Mouse (Mus musculus) embryonic fibroblast, embryonic 13.5 days (primary cell): ENCODE results near the gene Gtpbp4. TPM values are rescaled to one million over a fixed set of nuclear protein-coding genes. Genes with fewer than 3 reads are reported as not detected.
"Not testable (repeated sequence)": the region's sequence is repeated elsewhere in the genome, so short reads cannot be mapped to it uniquely, and the experiment has no call there.

ENCODE experiments used
- H3K27ac ChIP-seq: 2 replicates; pipeline ENCODE4 v1.5.1; 2012; ENCODE audit warnings: low read length, control low read depth, inconsistent platforms; ENCODE audit not compliant: insufficient read depth
- H3K4me1 ChIP-seq: 2 replicates; pipeline ENCODE4 v1.6.1; 2011; ENCODE audit warnings: low read length; ENCODE audit not compliant: control insufficient read depth, insufficient read depth
- H3K4me3 ChIP-seq: 2 replicates; pipeline ENCODE4 v1.5.1; 2011; ENCODE audit warnings: mild to moderate bottlenecking, control low read depth, low read length; ENCODE audit not compliant: insufficient read depth
- CTCF ChIP-seq: IDR thresholded peaks from 2 replicates; pipeline ENCODE4 v1.5.1; 2011; ENCODE audit warnings: mild to moderate bottlenecking, control low read depth, low read length, moderate library complexity, borderline replicate concordance; ENCODE audit not compliant: insufficient read depth
- POLR2A ChIP-seq: IDR thresholded peaks from 2 replicates; pipeline ENCODE4 v1.6.1; 2011; ENCODE audit warnings: low read depth, mild to moderate bottlenecking, control low read depth, low read length, moderate library complexity
- polyA plus RNA-seq: library from polyadenylated mRNA; stranded (reverse); fragments of >200 nt; gene quantifications from 2 replicates; pipeline ENCODE4 v1.2.4, GENCODE M21; 2011; ENCODE audit warnings: low read depth; ENCODE audit not compliant: missing spikeins, insufficient read length

Gene Gtpbp4
- polyA plus RNA-seq, 1 experiment, result 61.8 TPM

DNA sequence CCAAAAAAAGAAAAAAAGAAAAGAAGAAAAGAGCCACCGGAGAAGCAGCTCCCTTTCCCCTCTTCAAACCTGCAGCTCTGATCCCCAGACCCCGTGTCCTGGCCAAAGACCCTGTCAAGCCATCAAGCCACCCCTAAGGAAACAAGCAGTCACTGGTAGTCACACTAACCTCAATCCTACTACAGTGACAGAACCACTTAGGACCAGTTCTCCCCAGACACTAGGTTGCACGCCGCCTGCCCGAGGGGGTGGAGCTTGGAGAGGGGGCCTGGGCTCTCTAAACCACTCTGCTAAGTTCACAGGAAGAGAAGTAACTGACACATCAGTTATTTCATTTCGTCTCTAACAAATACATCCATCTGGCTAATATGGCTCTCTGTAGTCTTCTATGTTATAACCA, 3.7 kb downstream of the Gtpbp4 start:
- H3K4me3 ChIP-seq, result no peak overlapping the region
- H3K27ac ChIP-seq, result no peak overlapping the region
- TF ChIP-seq POLR2A, result no peak
- no peak for TF ChIP-seq CTCF
- no peaks in the 10 kb centered on the region for H3K4me1 ChIP-seq

DNA sequence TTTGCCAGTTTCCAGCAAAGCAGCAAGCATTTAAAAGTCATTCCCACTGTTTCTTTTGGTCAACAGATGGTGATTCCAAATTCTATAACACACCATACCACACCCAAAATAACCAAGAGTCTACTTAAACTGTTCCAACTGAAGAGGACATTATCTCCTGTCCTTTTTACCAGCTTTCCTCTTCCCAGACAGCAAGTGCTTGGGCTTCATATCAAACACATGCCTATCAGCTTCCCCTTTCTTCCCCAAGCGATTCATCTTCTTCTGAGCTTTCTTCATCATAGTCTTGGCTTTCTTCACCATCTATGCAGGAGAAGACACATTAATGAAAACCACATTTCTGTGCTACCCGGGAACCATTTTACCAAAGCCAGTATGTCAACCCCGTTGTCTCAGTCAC, 22.9 kb downstream of the Gtpbp4 start:
- no peak for TF ChIP-seq CTCF
- no peak for TF ChIP-seq POLR2A
- Histone ChIP-seq H3K27ac (no peak overlapping the region), H3K4me1 (no peaks in the 10 kb centered on the region), H3K4me3 (no peak overlapping the region)

DNA sequence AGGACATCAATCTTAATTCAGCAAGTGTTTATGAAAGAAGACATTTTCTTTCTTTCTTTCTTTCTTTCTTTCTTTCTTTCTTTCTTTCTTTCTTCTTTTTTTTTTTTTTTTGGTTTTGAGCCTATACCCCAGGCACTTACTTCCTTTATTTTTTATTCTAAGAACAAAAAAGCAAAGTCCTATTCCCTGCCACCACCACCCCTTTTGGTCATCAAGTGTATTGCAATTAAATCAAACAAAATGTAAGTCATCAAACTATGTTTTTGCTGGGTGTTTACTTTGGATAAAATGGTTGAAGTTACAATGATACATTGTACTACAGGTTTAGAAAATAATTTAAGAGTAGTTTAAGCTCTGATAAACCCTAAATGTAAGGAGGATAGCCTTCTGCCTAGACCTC, 23.5 kb downstream of the Gtpbp4 start:
- H3K4me1 ChIP-seq, result no peaks in the 10 kb centered on the region
- no peak overlapping the region for H3K4me3 ChIP-seq
- TF ChIP-seq CTCF, result no peak
- TF ChIP-seq POLR2A, result no peak
- H3K27ac ChIP-seq, result no peak overlapping the region

DNA sequence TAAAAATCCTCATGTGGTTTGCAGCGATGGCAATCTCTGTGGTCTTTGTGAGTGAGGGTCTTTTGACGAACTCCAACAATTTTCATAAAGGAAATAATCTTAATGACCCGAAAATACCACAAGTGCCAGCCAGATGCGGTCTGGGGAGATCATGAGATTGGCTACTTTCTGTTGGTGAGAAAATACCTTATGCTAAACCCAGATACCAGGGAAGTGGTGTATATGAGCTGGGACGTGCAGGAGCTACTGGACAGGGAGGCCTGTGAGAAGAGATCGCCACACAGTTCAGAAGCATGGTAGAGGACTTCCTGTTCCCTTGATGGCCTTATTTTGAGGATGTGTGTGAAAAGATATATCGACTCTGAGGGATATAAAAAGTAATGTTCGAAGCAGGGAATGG, 28.1 kb downstream of the Gtpbp4 start:
- H3K27ac ChIP-seq, result no peak overlapping the region
- H3K4me3 ChIP-seq, result no peak overlapping the region
- no peak for TF ChIP-seq CTCF
- no peak for TF ChIP-seq POLR2A
- no peaks in the 10 kb centered on the region for H3K4me1 ChIP-seq

DNA sequence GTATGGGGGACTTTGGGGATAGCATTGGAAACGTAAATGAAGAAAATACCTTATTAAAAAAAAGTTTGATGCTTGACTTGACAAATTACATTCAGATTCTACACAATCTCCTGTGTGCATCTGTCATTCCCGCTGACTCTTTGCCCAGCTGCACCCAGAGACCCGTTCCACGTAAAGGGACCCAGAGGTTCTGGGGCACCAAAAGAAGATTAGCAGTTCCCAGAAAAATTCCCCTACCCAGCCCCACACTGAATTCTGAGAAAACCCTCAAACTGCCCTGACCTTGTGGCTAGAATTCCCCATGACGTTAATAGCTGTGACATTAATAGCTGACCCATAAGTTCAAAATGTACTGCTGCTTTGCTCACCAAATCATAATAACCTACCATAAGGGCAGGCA, 30.7 kb downstream of the Gtpbp4 start:
- H3K27ac ChIP-seq, result no peak overlapping the region
- no peaks in the 10 kb centered on the region for H3K4me1 ChIP-seq
- no peak overlapping the region for H3K4me3 ChIP-seq
- TF ChIP-seq POLR2A (no peak), CTCF (no peak)

DNA sequence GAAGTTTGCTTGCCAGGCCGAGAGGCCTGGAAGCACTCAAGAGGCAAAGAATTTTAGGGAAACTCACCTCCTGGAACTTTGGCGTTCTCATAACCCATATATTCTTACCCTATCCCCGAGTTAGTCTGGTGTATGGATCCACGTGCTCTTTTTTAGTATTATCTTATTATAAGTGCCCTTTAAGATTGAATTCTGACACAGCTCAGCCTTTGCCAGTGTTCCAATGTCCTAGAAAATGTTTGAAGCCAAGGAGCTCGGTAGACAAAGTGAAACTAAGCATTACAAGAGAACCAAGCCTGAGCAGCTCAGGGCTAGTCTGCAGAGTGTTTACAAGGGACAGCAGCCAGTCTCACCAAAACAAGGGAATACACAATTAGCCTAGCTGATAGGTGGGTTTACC, 33.6 kb downstream of the Gtpbp4 start:
- H3K27ac ChIP-seq, H3K4me1 ChIP-seq, H3K4me3 ChIP-seq: not testable (repeated sequence)

DNA sequence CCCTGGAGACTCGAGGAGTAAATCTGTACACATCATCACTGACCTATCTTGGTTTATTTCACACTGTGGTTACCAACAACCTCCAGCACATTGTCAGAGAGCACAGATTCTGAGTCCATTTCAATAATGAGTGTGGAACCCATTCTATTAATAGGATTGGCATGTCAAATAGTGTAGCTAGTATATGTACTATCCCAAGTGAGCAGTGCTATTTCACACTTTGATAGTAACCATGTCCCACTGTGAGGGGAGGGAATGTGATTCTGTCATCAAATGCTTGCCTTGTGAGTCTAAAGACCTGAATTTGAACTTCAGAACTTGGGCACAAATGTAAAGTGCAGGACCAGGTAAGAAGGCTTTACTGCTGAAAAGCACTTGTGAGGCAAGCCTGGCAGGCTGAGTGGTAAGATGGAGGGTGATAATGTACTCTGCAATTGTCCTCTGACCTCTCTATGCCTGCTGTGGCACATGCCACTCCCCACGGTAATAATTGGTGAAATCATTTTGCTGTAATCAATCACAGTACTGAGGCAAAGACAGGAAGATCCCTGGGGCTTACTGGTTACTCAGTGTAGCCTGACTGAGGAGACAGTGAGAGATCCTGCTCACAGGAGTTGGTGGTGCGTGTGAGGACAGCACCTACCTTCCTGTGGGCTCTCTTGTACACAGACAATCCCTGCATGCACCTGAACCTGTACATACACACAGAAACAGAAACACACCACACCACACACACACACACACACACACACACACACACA, 34.6 kb downstream of the Gtpbp4 start:
- not testable (repeated sequence) for H3K4me1 ChIP-seq, H3K27ac ChIP-seq, H3K4me3 ChIP-seq

DNA sequence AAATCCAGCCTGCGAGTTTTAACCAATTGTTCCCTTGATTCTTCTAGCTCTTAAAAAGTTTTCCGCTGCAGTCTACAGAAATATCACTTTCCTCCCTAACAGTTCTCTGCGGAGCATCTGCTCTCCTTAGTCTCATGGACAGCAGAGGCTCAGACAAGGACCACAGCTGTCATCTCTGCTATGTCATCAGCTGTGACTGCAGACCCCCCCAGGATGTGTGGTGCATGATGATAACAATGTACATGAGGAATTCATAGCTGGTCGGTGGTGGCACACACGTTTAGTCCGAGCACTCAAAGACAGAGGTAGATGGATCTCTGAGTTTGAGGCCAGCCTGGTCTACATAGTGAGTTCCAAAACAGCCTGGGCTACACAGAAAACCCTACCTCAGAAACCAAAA, 36.3 kb downstream of the Gtpbp4 start:
- not testable (repeated sequence) for H3K27ac ChIP-seq, H3K4me3 ChIP-seq, H3K4me1 ChIP-seq

DNA sequence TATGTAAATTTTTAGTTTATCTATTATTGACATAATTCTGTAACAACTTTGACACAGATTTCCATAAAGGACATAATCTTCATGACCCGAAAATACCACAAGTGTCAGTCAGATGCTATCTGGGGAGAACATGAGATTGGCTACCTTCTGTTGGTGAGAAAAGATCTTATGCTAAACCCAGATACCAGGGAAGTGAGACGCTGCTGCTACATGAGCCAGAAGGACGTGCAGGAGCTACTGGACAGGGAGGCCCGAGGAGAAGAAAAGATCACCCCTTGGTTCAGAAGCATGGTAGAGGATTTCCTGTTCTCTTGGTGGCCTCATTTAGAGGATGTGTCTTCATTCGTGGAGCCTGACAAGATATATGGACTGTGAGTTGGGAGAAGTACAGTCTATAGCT, 36.8 kb downstream of the Gtpbp4 start:
- not testable (repeated sequence) for H3K27ac ChIP-seq, H3K4me3 ChIP-seq, H3K4me1 ChIP-seq

DNA sequence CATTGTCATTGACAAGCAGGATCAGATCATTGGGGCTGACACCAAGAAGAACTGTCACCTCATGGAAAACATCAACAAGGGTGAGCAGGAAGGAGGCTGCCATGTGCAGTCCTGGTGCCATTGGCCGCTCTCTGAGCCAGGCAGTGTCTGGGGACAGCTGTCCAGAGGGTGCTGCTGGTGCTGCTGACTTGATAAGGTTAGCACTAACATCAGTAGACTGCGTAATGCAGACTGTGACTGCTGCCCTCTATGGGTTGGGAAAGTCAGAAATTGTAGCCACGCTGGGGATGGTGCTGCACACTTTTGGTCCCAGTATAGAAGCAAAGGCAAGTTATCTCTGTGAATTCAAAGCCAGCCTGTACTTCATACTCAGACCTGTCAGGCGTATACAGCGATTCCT, 39.0 kb downstream of the Gtpbp4 start:
- not testable (repeated sequence) for H3K27ac ChIP-seq, H3K4me1 ChIP-seq, H3K4me3 ChIP-seq

DNA sequence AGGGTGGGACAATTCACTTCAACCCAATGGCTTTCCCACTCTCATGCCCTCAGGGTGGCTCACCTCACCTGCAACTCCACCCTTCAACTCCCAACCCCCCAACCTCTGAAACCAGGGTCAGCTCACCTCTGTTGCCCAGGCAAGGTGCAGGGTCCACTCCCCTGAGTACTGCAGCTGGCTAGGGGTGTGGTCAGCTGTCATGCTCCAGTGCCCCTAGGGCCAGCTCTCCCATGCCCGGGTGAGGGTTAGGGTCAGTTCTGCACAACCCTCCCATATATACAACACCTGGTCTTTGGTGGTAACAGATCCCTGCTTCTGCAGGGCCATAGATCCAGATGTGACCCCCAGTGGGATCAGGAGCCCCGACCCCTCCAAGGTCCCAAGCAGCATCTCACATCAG, 40.8 kb downstream of the Gtpbp4 start:
- not testable (repeated sequence) for H3K4me3 ChIP-seq, H3K27ac ChIP-seq, H3K4me1 ChIP-seq

DNA sequence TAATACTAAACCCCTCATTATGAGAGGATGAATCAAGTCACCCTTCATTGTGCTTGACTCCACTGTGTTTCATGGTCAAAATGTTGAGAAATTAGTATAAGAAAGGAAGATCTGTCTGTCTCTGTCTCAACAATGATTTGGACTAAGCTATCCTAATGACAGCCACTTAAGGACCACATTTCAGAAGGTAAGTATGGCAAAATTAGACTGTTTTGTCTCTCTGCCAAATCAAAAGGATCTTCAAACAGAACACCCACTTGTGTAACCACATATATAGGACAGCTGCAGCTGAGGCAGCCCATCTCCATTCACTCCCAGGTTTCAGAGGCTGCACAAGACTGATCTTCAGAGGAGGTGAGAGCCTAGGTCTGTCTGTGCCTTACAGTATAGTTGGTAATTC, 43.3 kb downstream of the Gtpbp4 start, which contains the start of gene Idi2:
Gene Idi2, plus strand, starts transcription at position 301 of the 400 bp plus-strand sequence.
- not testable (repeated sequence) for H3K27ac ChIP-seq, H3K4me3 ChIP-seq, H3K4me1 ChIP-seq

DNA sequence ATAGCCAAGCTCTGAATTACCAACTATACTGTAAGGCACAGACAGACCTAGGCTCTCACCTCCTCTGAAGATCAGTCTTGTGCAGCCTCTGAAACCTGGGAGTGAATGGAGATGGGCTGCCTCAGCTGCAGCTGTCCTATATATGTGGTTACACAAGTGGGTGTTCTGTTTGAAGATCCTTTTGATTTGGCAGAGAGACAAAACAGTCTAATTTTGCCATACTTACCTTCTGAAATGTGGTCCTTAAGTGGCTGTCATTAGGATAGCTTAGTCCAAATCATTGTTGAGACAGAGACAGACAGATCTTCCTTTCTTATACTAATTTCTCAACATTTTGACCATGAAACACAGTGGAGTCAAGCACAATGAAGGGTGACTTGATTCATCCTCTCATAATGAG, 47.8 kb downstream of the Gtpbp4 start, which contains the start of gene Gm9745:
Gene Gm9745, minus strand, starts transcription at position 101 of the 400 bp plus-strand sequence.
- not testable (repeated sequence) for H3K4me1 ChIP-seq, H3K4me3 ChIP-seq, H3K27ac ChIP-seq

DNA sequence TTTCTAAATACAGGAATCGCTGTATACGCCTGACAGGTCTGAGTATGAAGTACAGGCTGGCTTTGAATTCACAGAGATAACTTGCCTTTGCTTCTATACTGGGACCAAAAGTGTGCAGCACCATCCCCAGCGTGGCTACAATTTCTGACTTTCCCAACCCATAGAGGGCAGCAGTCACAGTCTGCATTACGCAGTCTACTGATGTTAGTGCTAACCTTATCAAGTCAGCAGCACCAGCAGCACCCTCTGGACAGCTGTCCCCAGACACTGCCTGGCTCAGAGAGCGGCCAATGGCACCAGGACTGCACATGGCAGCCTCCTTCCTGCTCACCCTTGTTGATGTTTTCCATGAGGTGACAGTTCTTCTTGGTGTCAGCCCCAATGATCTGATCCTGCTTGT, 52.1 kb downstream of the Gtpbp4 start:
- H3K4me1 ChIP-seq, H3K27ac ChIP-seq, H3K4me3 ChIP-seq: not testable (repeated sequence)

DNA sequence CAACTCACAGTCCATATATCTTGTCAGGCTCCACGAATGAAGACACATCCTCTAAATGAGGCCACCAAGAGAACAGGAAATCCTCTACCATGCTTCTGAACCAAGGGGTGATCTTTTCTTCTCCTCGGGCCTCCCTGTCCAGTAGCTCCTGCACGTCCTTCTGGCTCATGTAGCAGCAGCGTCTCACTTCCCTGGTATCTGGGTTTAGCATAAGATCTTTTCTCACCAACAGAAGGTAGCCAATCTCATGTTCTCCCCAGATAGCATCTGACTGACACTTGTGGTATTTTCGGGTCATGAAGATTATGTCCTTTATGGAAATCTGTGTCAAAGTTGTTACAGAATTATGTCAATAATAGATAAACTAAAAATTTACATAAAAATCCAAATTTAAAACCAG, 54.2 kb downstream of the Gtpbp4 start:
- not testable (repeated sequence) for H3K4me3 ChIP-seq, H3K4me1 ChIP-seq, H3K27ac ChIP-seq

DNA sequence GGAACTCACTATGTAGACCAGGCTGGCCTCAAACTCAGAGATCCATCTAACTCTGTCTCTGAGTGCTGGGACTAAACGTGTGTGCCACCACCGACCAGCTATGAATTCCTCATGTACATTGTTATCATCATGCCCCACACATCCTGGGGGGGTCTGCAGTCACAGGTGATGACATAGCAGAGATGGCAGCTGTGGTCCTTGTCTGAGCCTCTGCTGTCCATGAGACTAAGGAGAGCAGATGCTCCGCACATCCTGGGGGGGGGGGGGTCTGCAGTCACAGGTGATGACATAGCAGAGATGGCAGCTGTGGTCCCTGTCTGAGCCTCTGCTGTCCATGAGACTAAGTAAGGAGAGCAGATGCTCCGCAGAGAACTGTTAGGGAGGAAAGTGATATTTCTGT, 54.8 kb downstream of the Gtpbp4 start:
- H3K4me1 ChIP-seq, H3K27ac ChIP-seq: not testable (repeated sequence)

More for the DNA sequence above, 54.8 kb downstream of the Gtpbp4 start:
- H3K4me3 ChIP-seq, result not testable (repeated sequence)
